Mouse (Mus musculus) limb, embryonic 15.5 days (tissue): Measurements from ENCODE around the gene Mrpl24. TPM values are rescaled to one million over a fixed set of nuclear protein-coding genes. Genes with fewer than 3 reads are reported as not detected.

Source experiments
- ATAC-seq: fragments of 200-750 bp; cut with Nextera tagmentation; 2 replicates; pipeline ENCODE4 v1.8.0; 2017; ENCODE audit warnings: low read depth, moderate TSS enrichment; ENCODE audit not compliant: insufficient number of reproducible peaks, low FRiP score, low TSS enrichment
- H3K27ac ChIP-seq: fragments of 300-500 bp; sonication (generic); 2 replicates; pipeline ENCODE4 v1.5.1; 2015; ENCODE audit warnings: moderate library complexity, mild to moderate bottlenecking, inconsistent platforms
- H3K27me3 ChIP-seq: fragments of 300-500 bp; sonication (generic); 2 replicates; pipeline ENCODE4 v1.6.1; 2015; ENCODE audit warnings: inconsistent platforms
- H3K36me3 ChIP-seq: fragments of 300-500 bp; sonication (generic); 2 replicates; pipeline ENCODE4 v1.6.1; 2015; ENCODE audit warnings: inconsistent platforms
- H3K4me1 ChIP-seq: fragments of 300-500 bp; sonication (generic); 2 replicates; pipeline ENCODE4 v1.6.1; 2015; ENCODE audit warnings: inconsistent platforms
- H3K4me2 ChIP-seq: fragments of 300-500 bp; sonication (generic); 2 replicates; pipeline ENCODE4 v1.6.1; 2015; ENCODE audit warnings: mild to moderate bottlenecking, inconsistent platforms
- H3K4me3 ChIP-seq: fragments of 300-500 bp; sonication (generic); 2 replicates; pipeline ENCODE4 v1.5.1; 2015; ENCODE audit warnings: mild to moderate bottlenecking, inconsistent platforms
- H3K9ac ChIP-seq: fragments of 300-500 bp; sonication (generic); 2 replicates; pipeline ENCODE4 v1.6.1; 2015; ENCODE audit warnings: inconsistent platforms
- H3K9me3 ChIP-seq: fragments of 300-500 bp; sonication (generic); 2 replicates; pipeline ENCODE4 v1.6.1; 2016; ENCODE audit warnings: inconsistent platforms
- WGBS: fragments of 180-500 bp; shearing (Covaris S2); methylation state at CpG from one replicate; pipeline ENCODE4 v1.1.7; 2015; 5-methylcytosine and 5-hydroxymethylcytosine counted together
- polyA plus RNA-seq: library from polyadenylated mRNA; unstranded; fragments of >200 nt; fragmentation: Nextera tagmentation; extraction: Ambion mirVana; gene quantifications from 2 replicates; pipeline ENCODE4 v1.2.1, GENCODE M21; 2015

Mrpl24 gene
- polyA plus RNA-seq, 1 experiment from 2014 or later, result 64.3 TPM

DNA sequence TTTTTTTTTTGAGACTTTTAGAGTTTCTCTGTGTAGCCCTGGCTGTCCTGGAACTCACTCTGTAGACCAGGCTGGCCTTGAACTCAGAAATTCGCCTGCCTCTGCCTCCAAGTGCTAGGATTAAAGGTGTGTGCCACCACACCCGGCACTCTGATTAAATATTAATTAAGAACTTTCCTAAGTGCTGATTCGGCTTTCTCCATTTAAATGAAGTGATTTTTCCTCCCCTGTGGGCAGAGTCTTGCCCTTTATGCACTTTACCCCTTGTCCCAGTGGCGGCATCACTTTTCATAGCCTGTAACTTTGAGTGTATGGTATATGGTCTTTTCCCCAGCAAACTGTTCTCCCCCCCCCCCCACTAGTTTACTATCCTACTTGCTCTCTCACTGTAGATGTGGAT, 15.9 kb downstream of the Mrpl24 start:
- WGBS, result 74% methylated on average over 4 of the region's 4 CpGs
- Histone ChIP-seq H3K9ac (no peak overlapping the region), H3K27me3 (no peaks in the 10 kb centered on the region), H3K9me3 (no peaks in the 10 kb centered on the region), H3K36me3 (peaks cover 68% of the 10 kb centered on the region), H3K4me2 (no peak overlapping the region), H3K27ac (no peak overlapping the region), H3K4me1 (peaks cover 37% of the 10 kb centered on the region), H3K4me3 (no peak overlapping the region)
- ATAC-seq, result no peak

DNA sequence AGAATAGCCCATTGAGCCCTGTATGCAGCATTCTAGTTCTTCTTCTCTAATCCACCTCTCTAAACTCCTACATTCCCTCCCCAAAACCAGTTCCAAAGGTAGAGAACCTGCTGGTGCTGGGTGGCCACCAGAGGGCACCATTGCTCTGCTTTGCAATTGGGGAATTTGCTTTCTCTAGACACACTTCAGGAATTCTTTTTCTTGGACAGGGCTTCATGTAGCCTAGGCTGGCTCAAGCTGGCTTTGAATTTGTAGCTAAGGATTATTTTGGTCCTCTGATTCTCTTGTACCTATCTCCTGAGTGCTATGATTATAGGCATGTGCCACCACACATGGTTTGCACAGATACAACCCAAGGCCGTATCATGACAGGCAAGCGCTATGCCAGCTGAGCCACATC, 16.5 kb downstream of the Mrpl24 start:
- H3K4me2 ChIP-seq, result no peak overlapping the region
- H3K27ac ChIP-seq, result no peak overlapping the region
- no peak overlapping the region for H3K9ac ChIP-seq
- H3K4me3 ChIP-seq, result no peak overlapping the region
- WGBS, result 92% methylated on average over 2 of the region's 2 CpGs
- ATAC-seq, result no peak
- no peaks in the 10 kb centered on the region for H3K27me3 ChIP-seq
- H3K36me3 ChIP-seq, result peaks cover 73% of the 10 kb centered on the region
- no peaks in the 10 kb centered on the region for H3K9me3 ChIP-seq
- peaks cover 37% of the 10 kb centered on the region for H3K4me1 ChIP-seq

DNA sequence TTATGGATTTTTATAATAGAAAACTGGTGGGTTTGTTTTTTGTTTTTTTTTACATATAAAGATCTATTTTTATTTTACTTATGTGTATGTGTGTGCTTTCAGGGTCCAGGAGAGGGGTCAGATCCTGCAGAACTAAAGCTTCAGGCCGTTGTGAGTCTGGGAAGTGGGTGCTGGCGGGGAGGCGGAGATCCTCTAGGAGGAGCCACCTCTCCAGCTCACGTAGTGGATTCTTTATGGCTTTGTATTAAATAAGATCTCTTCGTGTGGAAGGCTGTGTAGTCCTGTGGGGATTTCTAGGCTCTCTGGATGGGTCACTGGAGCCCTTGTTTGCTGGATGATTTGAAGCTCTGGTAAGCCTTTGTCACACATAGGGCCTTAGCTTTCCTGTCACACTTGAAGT, 21.3 kb downstream of the Mrpl24 start:
- no peak for ATAC-seq
- peaks cover 28% of the 10 kb centered on the region for H3K4me1 ChIP-seq
- no peak overlapping the region for H3K27ac ChIP-seq
- H3K36me3 ChIP-seq, result peaks cover 62% of the 10 kb centered on the region
- no peaks in the 10 kb centered on the region for H3K9me3 ChIP-seq
- H3K27me3 ChIP-seq, result no peaks in the 10 kb centered on the region
- 54% methylated on average over 5 of the region's 5 CpGs for WGBS
- H3K9ac ChIP-seq, result no peak overlapping the region
- H3K4me2 ChIP-seq, result no peak overlapping the region
- H3K4me3 ChIP-seq, result no peak overlapping the region

DNA sequence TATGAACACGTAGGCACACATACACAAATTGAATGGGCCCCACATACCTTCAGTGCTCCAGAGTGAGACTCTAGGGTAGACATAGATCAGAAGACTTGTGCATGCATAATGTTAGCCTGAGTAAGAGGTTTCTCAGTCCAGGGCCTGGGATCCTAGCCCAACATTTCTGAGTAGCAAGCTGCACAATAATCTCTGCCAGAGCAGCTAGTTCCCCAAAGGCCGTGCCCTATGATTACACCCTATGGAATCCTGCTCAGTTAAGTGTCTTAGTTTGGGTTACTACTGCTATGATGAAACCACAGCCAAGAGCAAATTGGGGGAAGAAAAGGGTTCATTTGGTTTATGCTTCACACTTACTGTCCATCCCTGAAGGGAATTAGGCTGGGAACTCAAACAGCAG, 23.2 kb downstream of the Mrpl24 start:
- WGBS, result 91% methylated on average over 2 of the region's 2 CpGs
- Histone ChIP-seq H3K36me3 (peaks cover 50% of the 10 kb centered on the region), H3K4me3 (no peak overlapping the region), H3K4me1 (peaks cover 40% of the 10 kb centered on the region), H3K27me3 (no peaks in the 10 kb centered on the region), H3K9ac (no peak overlapping the region), H3K9me3 (no peaks in the 10 kb centered on the region), H3K4me2 (no peak overlapping the region), H3K27ac (peak overlapping the region; percentile 38; the same call in 1 of the 2 replicates)
- ATAC-seq, result no peak

DNA sequence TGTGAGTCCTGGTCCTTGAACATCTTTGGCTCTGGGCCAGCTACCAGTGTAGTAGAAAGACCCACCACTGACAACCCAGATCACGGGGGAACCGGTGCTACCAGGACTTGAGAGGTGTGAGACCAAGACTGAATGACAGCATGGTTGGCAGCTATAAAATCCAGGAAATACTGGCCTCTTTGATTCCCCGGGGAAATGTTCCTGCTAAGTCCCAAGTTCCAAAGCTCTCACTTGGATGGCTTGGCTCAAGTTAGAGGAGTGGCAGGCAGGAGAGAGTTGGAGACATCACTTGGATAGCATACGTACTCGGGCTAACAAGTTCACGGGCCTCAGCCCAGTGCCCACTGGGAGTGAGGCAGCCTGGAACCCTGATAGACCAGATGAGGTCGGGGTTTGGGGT, 24.3 kb downstream of the Mrpl24 start:
- no peaks in the 10 kb centered on the region for H3K9me3 ChIP-seq
- H3K4me1 ChIP-seq, result peaks cover 51% of the 10 kb centered on the region
- H3K27me3 ChIP-seq, result no peaks in the 10 kb centered on the region
- no peak overlapping the region for H3K9ac ChIP-seq
- H3K4me2 ChIP-seq, result no peak overlapping the region
- WGBS, result 47% methylated on average over 7 of the region's 7 CpGs
- H3K36me3 ChIP-seq, result peaks cover 38% of the 10 kb centered on the region
- ATAC-seq, result no peak
- H3K27ac ChIP-seq, result no peak overlapping the region
- no peak overlapping the region for H3K4me3 ChIP-seq

DNA sequence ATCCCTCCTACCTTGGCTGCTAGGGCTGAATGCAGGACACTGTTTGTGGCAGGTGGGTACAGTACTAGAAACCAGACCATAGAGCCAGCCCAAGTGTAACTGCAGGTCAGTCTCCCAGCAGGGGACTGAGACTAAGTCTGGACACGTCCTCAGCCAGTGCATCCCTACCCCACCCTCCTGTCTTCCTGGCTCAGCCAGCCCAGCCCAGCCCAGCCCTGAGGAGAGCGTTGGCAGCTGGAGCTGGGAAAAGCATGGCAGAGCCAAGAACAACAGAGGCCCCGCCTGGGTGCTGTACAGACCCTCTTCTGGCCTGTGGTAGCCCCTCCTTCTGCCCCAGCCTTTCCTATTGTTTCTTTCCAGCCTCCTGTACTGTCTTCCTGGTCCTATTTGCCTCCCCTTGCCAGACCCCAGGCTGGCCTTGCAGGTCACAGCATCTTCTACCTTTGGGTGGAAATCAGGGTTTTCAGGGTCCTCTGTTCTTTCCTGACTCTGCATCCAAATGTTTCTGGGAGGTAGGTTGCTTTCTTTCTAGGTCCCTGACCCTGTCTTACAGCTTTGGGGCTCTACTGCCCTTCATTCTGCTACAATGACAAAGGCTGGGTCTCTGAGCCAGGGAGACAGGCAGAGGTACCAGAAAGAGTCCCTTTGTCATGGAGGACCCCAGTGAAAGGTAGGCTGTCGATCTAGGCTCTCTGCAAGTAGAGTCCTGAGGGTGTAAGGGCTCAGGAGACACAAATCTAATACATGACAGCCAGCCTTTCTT, 25.7 kb downstream of the Mrpl24 start:
- peaks cover 63% of the 10 kb centered on the region for H3K4me1 ChIP-seq
- H3K36me3 ChIP-seq, result peaks cover 24% of the 10 kb centered on the region
- H3K4me3 ChIP-seq, result no peak overlapping the region
- WGBS, result 6% methylated on average over 4 of the region's 4 CpGs
- H3K9me3 ChIP-seq, result no peaks in the 10 kb centered on the region
- peak overlapping the region; percentile 90 for H3K27ac ChIP-seq
- 0 out of 2 replicates have a peak overlapping the region, but pooled peaks have one; percentile 21 for H3K4me2 ChIP-seq
- H3K9ac ChIP-seq, result no peak overlapping the region
- no peaks in the 10 kb centered on the region for H3K27me3 ChIP-seq
- peak; percentile 71 for ATAC-seq

DNA sequence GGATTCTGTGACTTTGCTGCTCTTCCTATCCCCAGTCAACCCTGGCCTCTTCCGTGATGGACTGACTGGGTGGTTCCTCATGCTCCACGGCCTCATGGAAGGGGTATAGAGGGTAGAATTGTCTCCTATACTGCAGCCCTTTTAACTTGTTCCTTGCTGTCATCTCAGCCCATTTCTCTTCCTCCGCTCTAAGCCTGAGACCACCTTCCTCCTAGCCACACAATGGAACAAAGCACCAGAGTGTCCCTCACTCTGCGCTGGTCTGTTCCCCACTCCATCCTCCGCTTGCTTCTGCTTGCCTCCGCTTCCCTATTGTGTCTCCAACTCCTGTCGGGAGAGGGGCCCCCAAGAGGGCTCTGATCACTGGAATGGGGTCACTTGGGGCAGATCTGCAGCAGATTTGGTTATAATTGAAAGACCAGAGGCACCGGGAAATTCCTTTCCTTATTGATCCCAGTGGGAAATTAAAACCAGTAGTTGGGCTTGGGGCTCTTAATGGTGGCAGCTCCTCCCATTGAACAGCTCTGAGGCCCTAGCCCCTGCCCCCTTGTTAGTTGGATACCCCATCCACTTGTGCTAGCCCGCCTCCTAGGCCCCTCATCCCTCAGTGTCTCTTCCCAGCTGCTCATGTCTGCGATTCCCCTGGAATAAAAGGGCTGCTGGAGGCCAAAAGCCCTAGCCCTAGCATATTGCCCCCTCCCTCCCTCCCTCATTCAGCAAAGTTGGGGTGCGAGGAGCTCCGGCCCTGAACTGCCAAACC, 26.7 kb downstream of the Mrpl24 start:
- Histone ChIP-seq H3K4me3 (no peak overlapping the region), H3K9ac (no peak overlapping the region), H3K4me2 (peak overlapping the region; percentile 21; the same call in 1 of the 2 replicates), H3K36me3 (peaks cover 16% of the 10 kb centered on the region), H3K27ac (peak overlapping the region; percentile 90), H3K27me3 (no peaks in the 10 kb centered on the region), H3K4me1 (peaks cover 70% of the 10 kb centered on the region), H3K9me3 (no peaks in the 10 kb centered on the region)
- ATAC-seq, result no peak
- WGBS, result 22% methylated on average over 12 of the region's 12 CpGs

DNA sequence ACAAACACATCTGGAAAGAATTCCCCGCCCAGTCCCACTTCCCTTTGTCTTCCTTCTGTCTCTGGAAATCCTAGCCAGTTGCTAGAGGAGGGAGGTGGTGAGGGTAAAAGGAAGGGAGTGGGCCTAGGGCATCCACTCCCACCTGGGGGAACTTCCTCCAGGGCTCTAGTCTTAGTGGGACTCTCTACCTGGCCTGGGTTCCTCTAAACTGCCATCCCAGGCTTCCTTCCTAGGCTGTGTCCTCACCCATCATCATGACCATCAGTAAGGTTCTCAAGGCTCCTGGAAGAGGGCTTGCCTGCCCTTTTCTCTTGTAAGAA, 27.2 kb downstream of the Mrpl24 start:
- Histone ChIP-seq H3K4me2 (peak overlapping the region; percentile 21; the same call in 1 of the 2 replicates), H3K27me3 (no peaks in the 10 kb centered on the region), H3K4me1 (peaks cover 74% of the 10 kb centered on the region), H3K4me3 (no peak overlapping the region), H3K27ac (peak overlapping the region; percentile 90), H3K36me3 (peaks cover 11% of the 10 kb centered on the region), H3K9ac (no peak overlapping the region), H3K9me3 (no peaks in the 10 kb centered on the region)
- 23% methylated on average over 1 of the region's 1 CpGs for WGBS
- no peak for ATAC-seq

DNA sequence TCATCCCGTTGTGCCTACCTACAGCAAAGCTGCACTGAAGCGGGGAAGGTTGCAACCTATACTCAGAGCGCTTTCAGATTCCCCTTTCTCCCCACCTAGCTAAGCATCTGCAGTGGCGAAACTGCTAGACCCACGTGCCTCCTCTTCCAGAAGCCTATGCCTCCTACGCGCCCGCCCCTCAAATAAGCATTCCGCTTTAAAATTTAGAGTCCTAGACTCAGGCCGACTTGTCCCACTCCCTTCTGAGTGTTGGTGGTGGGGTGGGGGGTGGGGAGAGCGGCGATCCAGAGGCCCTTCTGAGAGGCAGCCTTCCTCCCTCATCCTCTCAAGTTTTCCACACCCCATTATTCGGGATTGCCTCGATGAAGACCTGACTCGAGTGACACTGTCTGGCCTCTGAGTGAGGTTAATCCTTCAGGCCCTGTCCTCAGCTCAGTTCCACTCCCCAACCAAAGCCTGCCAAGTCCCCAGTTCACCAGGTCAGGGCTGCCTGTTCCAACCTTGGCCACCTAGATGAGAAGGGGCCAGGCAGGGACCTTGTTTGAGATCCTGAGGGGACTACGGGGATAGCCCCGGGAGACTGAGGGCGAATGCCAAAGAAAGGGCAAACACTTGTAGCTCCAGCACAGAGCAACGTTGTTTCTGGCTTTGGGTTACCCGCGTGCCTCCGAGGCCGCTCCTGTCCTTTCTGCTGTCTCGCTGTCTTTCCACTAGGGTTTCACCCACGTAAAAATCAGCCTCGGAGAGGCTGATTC, 27.9 kb downstream of the Mrpl24 start:
- Histone ChIP-seq H3K4me1 (peaks cover 80% of the 10 kb centered on the region), H3K9me3 (no peaks in the 10 kb centered on the region), H3K4me2 (peak overlapping the region; percentile 68), H3K36me3 (peaks cover 3% of the 10 kb centered on the region), H3K27ac (peak overlapping the region; percentile 90), H3K4me3 (peak overlapping the region; percentile 51), H3K9ac (no peak overlapping the region), H3K27me3 (no peaks in the 10 kb centered on the region)
- no peak for ATAC-seq
- 4% methylated on average over 26 of the region's 26 CpGs for WGBS

DNA sequence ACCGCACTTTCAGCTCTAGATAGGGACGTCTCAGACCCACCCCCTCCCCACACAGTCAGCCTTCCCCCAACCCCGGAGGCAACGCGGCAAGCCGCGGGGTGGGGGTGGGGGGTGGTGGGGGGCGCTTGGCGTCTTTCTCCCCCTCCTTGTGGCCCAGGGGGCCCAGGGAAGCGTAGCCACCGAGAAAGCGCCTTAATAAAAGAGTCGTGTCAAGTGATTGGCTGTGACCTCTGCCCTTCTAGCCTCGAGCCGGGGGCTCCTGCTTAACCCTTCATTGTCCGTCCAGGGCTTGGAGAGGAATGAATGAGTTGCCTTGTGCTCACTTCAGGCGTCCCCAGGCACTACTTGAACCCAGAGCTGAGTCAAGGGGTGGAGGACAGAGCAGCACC, 28.5 kb downstream of the Mrpl24 start:
- peak overlapping the region; percentile 90 for H3K27ac ChIP-seq
- no peaks in the 10 kb centered on the region; the same call in 1 of the 2 replicates for H3K36me3 ChIP-seq

DNA sequence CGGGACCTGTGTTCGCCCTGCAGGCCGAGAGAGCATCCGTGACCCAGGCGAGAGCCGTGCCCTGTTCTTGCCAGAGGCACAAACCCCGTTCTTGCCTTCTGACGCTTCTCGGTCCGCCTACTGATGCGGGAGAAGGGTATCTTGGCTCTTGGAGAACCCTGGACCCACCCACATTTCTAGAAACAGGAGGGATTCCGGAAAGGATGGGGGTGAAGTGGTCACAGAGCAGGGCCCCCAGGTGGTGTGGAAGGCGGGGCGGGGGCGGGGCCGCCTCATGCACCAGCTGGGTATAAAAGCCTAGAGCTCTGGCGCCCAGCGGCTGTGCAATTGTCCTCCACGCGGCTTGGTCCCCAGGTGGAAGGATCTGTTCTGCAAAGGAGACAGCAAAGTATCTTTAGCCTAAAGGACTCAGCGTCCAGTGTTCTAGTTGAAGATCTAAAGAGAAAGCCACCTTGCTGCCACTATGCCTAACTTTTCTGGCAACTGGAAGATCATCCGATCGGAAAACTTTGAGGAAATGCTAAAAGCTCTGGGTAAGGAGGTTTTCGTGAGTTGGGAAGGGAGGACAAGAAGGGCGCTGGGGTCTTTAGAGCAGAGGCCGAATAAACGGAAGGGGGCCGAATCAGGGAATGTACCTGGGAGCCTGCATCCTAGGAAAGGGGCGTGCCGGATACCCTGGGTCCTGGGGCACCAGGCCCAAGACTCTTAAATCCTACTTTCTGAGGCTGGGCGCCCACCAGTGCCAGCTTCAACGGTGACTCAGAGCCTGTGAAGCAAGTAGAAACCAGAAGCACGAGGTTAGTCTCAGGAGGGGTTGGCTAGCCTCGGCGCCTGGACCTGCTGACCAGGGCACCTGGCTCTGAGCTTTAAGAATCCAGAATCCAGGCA, 29.3 kb downstream of the Mrpl24 start, which contains the start of gene Crabp2:
Gene Crabp2, plus strand, starts transcription at position 289 of the 888 bp plus-strand sequence.
- H3K27ac ChIP-seq, result peak within 1 kb of the TSS; percentile 90
- 1% methylated on average over 35 of the region's 35 CpGs for WGBS
- H3K27me3 ChIP-seq, result no peaks in the 10 kb centered on the region
- peak within 1 kb of the TSS; percentile 68 for H3K4me2 ChIP-seq
- peak within 1 kb of the TSS; percentile 51 for H3K9ac ChIP-seq
- peak within 1 kb of the TSS; percentile 51 for H3K4me3 ChIP-seq
- ATAC-seq, result 0 out of 2 replicates have a peak, but pooled peaks have one; percentile 1
- H3K9me3 ChIP-seq, result no peaks in the 10 kb centered on the region
- peaks cover 81% of the 10 kb centered on the region for H3K4me1 ChIP-seq
- H3K36me3 ChIP-seq, result peaks cover 4% of the 10 kb centered on the region

More for the DNA sequence above, 28.5 kb downstream of the Mrpl24 start:
- H3K9ac ChIP-seq, result no peak overlapping the region
- H3K27me3 ChIP-seq, result no peaks in the 10 kb centered on the region
- peak overlapping the region; percentile 68 for H3K4me2 ChIP-seq
- no peaks in the 10 kb centered on the region for H3K9me3 ChIP-seq
- ATAC-seq, result no peak
- peaks cover 80% of the 10 kb centered on the region for H3K4me1 ChIP-seq
- under 1% methylated on average over 17 of the region's 17 CpGs for WGBS
- H3K4me3 ChIP-seq, result peak overlapping the region; percentile 51
